Mouse (Mus musculus): ENCODE measurements around the gene Slc39a9. TPM values are rescaled to one million over a fixed set of nuclear protein-coding genes. Genes with fewer than 3 reads are reported as not detected.

The Slc39a9 gene
- 10 to 100 TPM; 42.0 to 42.2 TPM for total RNA-seq (2021)

DNA sequence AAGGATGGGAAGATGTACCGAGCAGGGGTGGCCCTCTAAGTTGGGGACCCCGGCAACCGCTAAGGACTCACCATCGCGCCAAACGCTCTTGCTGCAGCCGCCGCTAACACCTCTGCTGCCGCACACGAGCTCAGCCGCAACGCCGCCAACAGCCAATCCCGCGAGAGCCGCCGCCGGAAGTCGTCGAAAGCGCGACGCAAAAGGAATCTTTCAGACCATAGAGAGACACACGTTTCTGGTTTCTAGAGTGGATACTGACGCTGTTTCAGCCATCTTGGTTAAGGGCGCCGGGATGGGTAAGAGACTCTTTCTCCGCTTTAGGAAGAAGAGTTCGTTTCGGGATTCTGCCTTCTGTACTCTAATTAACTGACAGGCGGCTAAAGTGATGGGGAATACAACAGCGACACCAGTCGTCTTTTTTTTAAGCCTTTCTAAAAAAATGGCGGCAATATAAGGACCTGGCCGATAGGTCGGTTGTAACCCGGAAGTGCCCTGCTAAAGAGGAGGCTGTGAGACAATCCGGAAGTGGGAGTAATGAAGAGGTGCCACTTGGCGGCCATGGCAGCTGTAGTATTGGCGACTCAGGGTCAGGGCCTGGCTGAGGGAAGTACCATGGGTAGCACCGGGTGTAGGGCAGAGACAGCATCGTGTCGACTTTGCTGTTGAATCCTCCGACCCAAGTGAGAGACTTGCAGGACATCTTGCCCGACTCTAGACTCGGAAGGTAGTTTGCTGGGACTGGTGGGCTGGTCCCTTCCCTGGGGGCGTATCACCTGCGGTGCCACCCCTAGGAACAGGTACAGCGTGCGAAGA lies at the start of gene Slc39a9, which contains the start of gene Erh:
Gene Slc39a9, plus strand, starts transcription at position 191 of the 813 bp plus-strand sequence.
Gene Erh, minus strand, starts transcription at position 649 of the 813 bp plus-strand sequence.
- peak; percentile 93 to 94 for DNase-seq (ENCODE audit: extremely low spot score in 1 of 2, low spot score in 2 of 2)
- intact Hi-C loops (cut with DNase I) = no loop called here

- intact Hi-C loops (cut with DNase I) = no loop called here
- no peak for DNase-seq (ENCODE audit: extremely low spot score in 1 of 2, low spot score in 2 of 2)
Measured at GRCm38 (mm10) chr12:80594141-80594540, 49.5 kb upstream of the Slc39a9 start.

DNA sequence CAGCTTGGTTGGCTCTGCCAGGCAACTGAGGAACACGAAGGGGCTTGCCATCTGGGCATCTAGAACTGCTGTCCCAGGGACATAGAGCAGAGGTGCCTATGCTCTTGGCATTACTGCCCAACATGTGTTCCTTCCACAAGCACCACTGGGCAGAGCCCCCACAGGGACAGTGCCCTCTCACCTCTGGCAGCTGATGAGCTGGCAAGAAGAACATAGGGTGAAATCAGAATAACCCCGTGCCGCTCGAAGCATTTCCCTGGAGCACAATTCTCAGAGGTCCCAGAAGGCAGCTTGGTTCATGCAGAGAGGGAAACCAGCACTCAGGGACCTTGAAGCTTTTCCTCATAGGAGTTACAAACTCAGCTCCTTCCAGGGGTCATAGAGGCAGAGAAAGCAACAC lies 48.9 kb upstream of the Slc39a9 start:
- intact Hi-C loops (cut with DNase I) = no loop called here

GRCm38 (mm10) chr12:80595566-80595965 lies 48.1 kb upstream of the Slc39a9 start:
- DNase-seq (ENCODE audit: extremely low spot score in 1 of 2, low spot score in 2 of 2) = no peak
- intact Hi-C loops (cut with DNase I) = no loop called here

More for the DNA sequence above, 48.9 kb upstream of the Slc39a9 start:
- DNase-seq (ENCODE audit: extremely low spot score in 1 of 2, low spot score in 2 of 2) = no peak

DNA sequence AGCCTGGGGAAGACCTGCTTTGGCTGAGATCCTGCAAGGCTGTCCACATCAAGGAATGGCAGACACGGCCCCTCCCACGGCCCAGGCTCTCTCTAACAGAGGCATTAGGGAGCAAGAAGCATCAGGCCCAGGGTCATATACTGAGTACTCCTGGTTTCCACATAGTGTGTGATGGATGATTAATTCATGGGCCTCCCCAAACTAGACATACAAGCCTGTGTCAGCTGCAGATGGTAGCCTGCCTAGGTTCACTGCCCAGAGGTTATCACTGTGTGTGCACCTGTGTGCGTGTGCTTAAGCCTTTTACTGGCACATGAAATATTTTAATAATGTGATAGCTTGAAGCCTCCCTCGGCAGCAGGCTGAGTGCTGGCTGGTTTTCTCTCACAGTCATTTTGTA lies 47.7 kb upstream of the Slc39a9 start:
- intact Hi-C loops (cut with DNase I) = no loop called here
- DNase-seq (ENCODE audit: extremely low spot score in 1 of 2, low spot score in 2 of 2) = no peak

- intact Hi-C loops (cut with DNase I) = no loop called here
Measured at GRCm38 (mm10) chr12:80598236-80598635, 45.4 kb upstream of the Slc39a9 start.

GRCm38 (mm10) chr12:80598756-80599155 lies 44.9 kb upstream of the Slc39a9 start:
- intact Hi-C loops (cut with DNase I) = no loop called here

More at GRCm38 (mm10) chr12:80598236-80598635, 45.4 kb upstream of the Slc39a9 start:
- DNase-seq (ENCODE audit: extremely low spot score in 1 of 2, low spot score in 2 of 2) = no peak

DNA sequence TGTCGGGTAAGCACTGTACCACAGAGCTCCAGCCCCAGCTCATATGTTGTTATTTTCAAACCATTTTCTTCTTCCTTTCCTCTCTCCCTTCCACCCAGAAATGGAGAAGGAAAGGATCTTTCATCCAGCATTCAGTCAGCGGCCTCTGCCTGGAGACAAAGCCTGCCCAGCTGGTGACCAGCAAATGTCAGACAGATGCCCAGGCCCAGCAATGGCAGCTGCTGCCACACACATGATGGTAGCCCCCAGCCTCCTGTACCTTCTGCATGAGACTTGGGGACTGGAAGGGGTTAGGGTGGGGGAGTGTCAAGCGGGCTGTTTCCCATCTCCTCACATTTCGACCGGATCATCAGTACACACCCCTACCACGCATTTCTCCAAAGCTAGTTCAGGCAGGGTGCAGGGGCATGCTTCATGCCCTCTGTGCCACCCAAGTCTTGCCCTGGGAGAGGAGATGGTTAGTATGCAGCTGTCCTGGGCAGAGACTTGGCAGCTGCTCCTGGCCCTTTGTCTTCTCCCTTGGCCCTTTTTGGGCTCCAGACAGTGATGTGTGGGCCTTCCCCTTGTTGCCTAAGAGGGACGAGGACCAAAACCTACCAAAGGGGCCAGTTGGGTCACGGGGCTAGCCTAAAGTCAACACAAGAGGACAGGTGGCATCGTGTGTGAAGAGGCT lies 42.0 kb upstream of the Slc39a9 start:
- intact Hi-C loops (cut with DNase I) = no loop called here
- DNase-seq (ENCODE audit: extremely low spot score in 1 of 2, low spot score in 2 of 2) = no peak

More at GRCm38 (mm10) chr12:80598756-80599155, 44.9 kb upstream of the Slc39a9 start:
- DNase-seq (ENCODE audit: extremely low spot score in 1 of 2, low spot score in 2 of 2) = peak; percentile 34 to 68

- intact Hi-C loops (cut with DNase I) = no loop called here
- no peak for DNase-seq (ENCODE audit: extremely low spot score in 1 of 2, low spot score in 2 of 2)
Measured at GRCm38 (mm10) chr12:80602432-80602831, 41.3 kb upstream of the Slc39a9 start.

- intact Hi-C loops (cut with DNase I) = no loop called here
- DNase-seq (ENCODE audit: extremely low spot score in 1 of 2, low spot score in 2 of 2) = peak; percentile 34 to 67
Measured at GRCm38 (mm10) chr12:80603566-80603965, 40.1 kb upstream of the Slc39a9 start.

DNA sequence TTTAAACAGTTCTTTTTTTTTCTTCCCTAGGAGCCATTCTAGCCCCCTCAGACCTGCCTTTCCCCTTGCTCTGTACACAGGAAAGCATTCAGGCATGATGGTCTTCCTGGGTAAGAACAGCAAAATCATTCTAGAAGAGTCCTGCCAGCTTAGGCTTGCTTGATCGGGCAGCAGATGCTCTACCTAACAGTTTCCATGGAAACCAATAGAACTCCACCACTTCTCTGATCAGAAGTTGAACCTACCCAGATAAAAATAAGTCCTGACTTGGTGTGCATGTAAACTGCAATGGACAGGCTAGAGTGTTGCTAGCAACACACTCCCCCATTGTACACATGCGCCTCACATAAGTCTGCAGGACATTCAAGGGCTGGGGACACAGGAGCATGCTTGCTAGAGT lies 39.5 kb upstream of the Slc39a9 start:
- DNase-seq (ENCODE audit: extremely low spot score in 1 of 2, low spot score in 2 of 2) = peak in 1 of 2 experiments; percentile 37
- intact Hi-C loops (cut with DNase I) = no loop called here

GRCm38 (mm10) chr12:80608576-80608975 lies 35.1 kb upstream of the Slc39a9 start:
- no peak for DNase-seq (ENCODE audit: extremely low spot score in 1 of 2, low spot score in 2 of 2)
- intact Hi-C loops (cut with DNase I) = no loop called here

DNA sequence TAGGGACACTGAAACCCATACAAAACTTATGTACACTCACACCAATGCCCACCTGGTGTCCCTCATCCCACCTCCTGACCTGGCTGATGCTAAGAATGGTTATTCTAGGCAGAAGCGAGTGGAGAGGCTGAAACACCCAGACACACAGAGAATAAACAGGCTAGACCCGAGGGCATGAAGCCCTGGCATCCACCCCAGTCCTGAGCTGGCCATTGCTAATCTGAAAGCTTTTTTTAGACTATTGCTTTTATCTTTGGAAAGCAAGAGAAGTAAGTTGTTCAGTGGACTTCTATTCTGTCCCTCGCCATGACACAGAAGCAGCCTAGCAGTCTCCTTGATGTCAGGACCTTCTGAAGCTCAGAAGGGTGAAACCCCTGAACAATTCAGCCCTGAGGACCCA lies 33.8 kb upstream of the Slc39a9 start:
- no peak for DNase-seq (ENCODE audit: extremely low spot score in 1 of 2, low spot score in 2 of 2)
- intact Hi-C loops (cut with DNase I) = no loop called here

DNA sequence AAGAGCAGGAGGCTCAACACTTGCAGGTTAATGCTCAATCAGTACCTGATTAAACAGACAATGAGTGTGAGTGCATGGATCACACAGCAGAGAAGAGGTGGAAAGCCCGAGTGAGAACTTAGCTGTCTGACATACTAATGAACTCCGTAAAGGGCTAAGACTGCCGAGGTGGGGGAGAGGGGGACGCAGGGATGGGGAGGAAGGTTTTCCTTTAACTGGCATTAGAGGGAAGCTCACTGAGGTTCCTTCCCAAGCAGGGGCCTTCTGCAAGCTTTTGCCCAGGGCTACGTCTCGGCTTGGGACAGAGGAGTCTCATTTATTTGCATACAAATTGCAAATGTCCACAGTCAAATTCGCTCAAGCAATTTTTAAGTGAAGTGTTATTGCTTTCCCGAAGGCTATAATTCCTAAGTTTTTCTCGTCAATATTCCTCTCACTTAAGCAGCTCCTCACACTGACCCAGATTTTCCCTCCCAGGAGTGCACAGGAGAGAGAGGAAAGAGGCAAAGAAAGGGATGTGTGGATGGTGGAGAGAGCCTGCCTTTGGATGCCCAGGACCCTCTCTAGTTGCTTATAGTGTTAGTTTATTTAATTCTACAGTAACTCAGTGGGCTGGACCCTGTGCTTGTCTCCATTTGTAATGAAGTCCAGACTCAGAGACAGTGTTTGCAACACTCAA lies 31.4 kb upstream of the Slc39a9 start:
- intact Hi-C loops (cut with DNase I) = no loop called here
- DNase-seq (ENCODE audit: extremely low spot score in 1 of 2, low spot score in 2 of 2) = no peak

DNA sequence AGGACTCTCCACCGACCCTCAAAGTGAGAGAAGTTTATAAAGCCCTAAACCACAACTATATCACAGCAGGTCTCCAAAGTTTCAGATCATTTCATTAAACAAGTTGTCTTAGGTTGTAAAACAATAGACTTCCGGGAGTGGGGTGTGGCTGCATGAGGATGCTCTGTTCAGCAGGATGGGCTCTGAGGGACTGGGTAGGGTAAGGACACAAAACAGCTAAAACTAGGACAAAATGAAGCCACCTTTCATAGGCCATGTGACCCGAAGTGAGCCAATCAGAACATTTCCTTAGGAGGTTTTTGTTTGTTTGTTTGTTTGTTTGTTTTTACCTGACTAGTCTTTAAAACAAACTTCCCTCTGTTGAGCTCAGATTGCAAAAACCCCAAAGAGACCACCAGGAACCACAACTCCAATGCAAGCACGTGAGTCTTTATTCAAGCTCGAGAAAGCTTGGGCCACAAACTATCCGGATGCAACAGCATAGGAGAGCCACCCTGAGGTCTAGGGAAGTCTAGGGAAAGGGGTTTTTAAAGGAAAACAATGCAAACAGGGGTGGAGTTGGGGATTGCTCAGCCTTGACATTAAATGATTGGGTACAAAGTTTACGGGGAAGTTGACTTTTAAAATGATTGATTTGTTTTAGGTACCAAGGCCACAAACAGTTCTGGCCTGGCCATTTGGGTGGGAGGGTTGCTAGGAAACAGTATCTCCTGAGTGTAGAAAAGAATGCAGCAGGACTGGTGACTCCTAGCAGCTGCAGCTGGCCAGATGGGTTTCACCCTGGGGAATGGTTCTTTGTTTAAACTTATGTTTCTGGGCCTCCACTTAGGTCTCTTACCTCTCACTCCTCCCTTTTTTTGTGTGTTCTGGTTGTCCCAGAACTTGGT lies 28.1 kb upstream of the Slc39a9 start:
- intact Hi-C loops (cut with DNase I) = no loop called here
- no peak for DNase-seq (ENCODE audit: extremely low spot score in 1 of 2, low spot score in 2 of 2)

GRCm38 (mm10) chr12:80620501-80620900 lies 23.2 kb upstream of the Slc39a9 start:
- no peak for DNase-seq (ENCODE audit: extremely low spot score in 1 of 2, low spot score in 2 of 2)
- intact Hi-C loops (cut with DNase I) = loop anchor here (10.0 kb wide), 1 partner anchor 466 kb away; no protein-coding TSS in a partner anchor

- intact Hi-C loops (cut with DNase I) = no loop called here
Measured at GRCm38 (mm10) chr12:80631790-80632189, 11.9 kb upstream of the Slc39a9 start.

More at GRCm38 (mm10) chr12:80631790-80632189, 11.9 kb upstream of the Slc39a9 start:
- no peak for DNase-seq (ENCODE audit: extremely low spot score in 1 of 2, low spot score in 2 of 2)

All from left cerebral cortex, postnatal 10 days (tissue).